Mouse (Mus musculus): ENCODE data around the gene Npy1r. TPM values are rescaled to one million over a fixed set of nuclear protein-coding genes. Genes with fewer than 3 reads are reported as not detected.
A peak's percentile ranks its signal among the peaks of the same experiment; 100 is the strongest.

Gene Npy1r
- polyA plus RNA-seq, 1 experiment from 2014 or later: 9.3 TPM

DNA sequence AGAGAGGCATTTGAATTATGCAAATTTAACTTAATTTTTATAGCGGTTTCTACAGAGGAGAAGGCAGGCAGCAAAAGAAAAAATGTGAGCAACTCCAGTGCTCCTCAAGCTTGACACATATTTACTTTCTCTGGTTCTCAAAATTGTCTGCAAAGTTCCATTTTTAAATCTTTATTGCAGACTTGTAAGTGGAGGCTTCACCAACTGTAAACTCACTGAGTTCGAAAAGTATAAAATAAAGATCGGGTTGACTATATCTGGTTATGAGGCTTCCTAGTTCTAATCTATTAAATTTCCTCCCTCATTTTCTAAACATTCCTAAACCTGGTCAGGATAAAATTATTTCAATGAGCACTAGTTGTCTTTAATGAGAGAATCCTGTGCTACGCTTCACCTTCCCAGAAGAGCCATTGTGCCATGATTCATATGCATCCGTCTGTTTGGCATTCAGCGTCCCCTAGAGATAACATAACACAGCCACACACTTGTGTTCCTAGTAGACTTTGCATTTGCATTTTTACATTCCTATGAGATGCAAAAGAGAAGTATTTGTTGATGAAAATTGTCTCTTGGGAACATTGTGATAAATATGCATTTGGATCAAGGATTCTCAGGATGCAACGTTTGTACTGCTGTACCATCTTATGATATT lies 17.5 kb downstream of the Npy1r start:
- H3K27ac ChIP-seq (ENCODE audit: low read length): no peak overlapping the region
- H3K4me2 ChIP-seq (ENCODE audit: low read length): no peak overlapping the region
- no peak overlapping the region for H3K9ac ChIP-seq (replicated peaks; ENCODE audit: low read depth, low read length)
- H3K4me1 ChIP-seq (replicated peaks; ENCODE audit: control insufficient read depth, insufficient read depth, low read length): no peaks in the 10 kb centered on the region
- no peak for ATAC-seq
- WGBS: 87% methylated on average over 7 of the region's 7 CpGs
- no peak overlapping the region for H3K4me3 ChIP-seq (replicated peaks; ENCODE audit: low read length)
- no peaks in the 10 kb centered on the region for H3K36me3 ChIP-seq (ENCODE audit: control insufficient read depth, insufficient read depth)
- H3K9me3 ChIP-seq (ENCODE audit: control insufficient read depth, low read length): no peaks in the 10 kb centered on the region
- H3K27me3 ChIP-seq (replicated peaks; ENCODE audit: control insufficient read depth, insufficient read depth, low read length): no peaks in the 10 kb centered on the region

DNA sequence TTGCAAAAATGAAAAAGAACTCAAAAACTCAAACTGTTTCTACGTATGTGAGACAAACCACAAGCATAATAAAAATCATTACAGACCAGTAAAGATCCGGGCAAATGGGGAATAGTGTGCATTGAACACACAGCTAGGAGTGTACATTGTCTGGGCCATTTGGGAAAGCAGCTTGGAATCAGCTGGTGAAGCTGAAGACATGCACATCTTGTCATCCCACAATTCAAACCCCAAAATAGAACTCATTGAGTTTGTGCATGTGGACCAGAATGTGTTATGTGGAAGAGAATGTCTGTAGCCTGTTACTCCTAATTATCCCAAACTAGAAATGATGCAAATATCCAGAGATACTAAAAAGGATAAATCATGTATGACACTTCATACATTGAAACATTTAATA lies 25.8 kb downstream of the Npy1r start:
- Histone ChIP-seq H3K9ac (replicated peaks; ENCODE audit: low read depth, low read length) (no peak overlapping the region), H3K36me3 (ENCODE audit: control insufficient read depth, insufficient read depth) (no peaks in the 10 kb centered on the region), H3K4me3 (replicated peaks; ENCODE audit: low read length) (no peak overlapping the region), H3K9me3 (ENCODE audit: control insufficient read depth, low read length) (no peaks in the 10 kb centered on the region), H3K27me3 (replicated peaks; ENCODE audit: control insufficient read depth, insufficient read depth, low read length) (no peaks in the 10 kb centered on the region), H3K27ac (ENCODE audit: low read length) (no peak overlapping the region), H3K4me2 (ENCODE audit: low read length) (no peak overlapping the region), H3K4me1 (replicated peaks; ENCODE audit: control insufficient read depth, insufficient read depth, low read length) (no peaks in the 10 kb centered on the region)
- WGBS: 77% methylated on average over 2 of the region's 2 CpGs
- ATAC-seq: peak; percentile 63; the same call in 1 of the 2 replicates

DNA sequence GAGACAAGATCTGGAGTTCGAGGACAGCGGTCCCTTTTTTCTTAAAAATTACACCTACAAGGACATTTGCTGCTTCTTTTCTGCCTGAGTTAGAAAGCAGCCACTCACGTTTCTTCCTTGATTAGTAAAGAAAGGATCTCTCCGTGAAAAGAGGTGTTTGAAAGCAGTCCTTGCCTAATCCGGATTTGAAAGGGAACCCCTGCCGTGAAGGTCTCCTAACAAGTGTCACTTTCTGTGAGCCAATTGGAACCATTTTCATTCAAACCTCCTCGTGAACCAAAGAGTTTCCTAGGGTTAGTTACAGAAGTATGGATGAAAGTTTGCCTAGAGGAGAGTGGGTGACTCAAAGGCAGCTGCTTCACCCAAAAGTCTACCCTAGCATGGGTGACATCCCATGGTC lies 32.5 kb downstream of the Npy1r start:
- Histone ChIP-seq H3K27me3 (replicated peaks; ENCODE audit: control insufficient read depth, insufficient read depth, low read length) (no peaks in the 10 kb centered on the region), H3K9ac (replicated peaks; ENCODE audit: low read depth, low read length) (no peak overlapping the region), H3K27ac (ENCODE audit: low read length) (no peak overlapping the region), H3K4me1 (replicated peaks; ENCODE audit: control insufficient read depth, insufficient read depth, low read length) (no peaks in the 10 kb centered on the region), H3K36me3 (ENCODE audit: control insufficient read depth, insufficient read depth) (no peaks in the 10 kb centered on the region), H3K9me3 (ENCODE audit: control insufficient read depth, low read length) (no peaks in the 10 kb centered on the region), H3K4me2 (ENCODE audit: low read length) (no peak overlapping the region), H3K4me3 (replicated peaks; ENCODE audit: low read length) (no peak overlapping the region)
- no peak for ATAC-seq
- WGBS: 4% methylated on average over 7 of the region's 7 CpGs

DNA sequence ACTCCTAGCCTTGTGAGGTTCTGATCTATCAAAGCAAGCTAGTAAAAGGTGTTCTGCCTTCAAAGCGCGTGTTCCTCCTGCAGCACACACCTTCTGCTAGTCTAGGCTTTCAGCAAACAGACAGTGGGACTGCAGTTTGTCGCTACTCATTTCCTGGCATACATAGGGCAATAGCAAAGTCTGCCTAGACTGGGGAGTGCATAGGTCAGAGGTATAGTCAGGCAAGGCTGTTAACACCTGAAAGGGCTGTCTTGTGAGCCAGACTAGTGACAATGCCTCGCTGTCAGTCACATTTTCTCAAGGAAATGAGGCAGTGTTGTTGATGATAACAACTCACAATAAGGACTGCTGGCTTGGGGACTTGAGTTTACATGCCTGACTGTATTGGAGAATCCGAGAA lies 35.0 kb downstream of the Npy1r start:
- Histone ChIP-seq H3K36me3 (ENCODE audit: control insufficient read depth, insufficient read depth) (no peaks in the 10 kb centered on the region), H3K27ac (ENCODE audit: low read length) (no peak overlapping the region), H3K9me3 (ENCODE audit: control insufficient read depth, low read length) (no peaks in the 10 kb centered on the region), H3K9ac (replicated peaks; ENCODE audit: low read depth, low read length) (no peak overlapping the region), H3K4me3 (replicated peaks; ENCODE audit: low read length) (no peak overlapping the region), H3K4me1 (replicated peaks; ENCODE audit: control insufficient read depth, insufficient read depth, low read length) (no peaks in the 10 kb centered on the region), H3K27me3 (replicated peaks; ENCODE audit: control insufficient read depth, insufficient read depth, low read length) (no peaks in the 10 kb centered on the region), H3K4me2 (ENCODE audit: low read length) (no peak overlapping the region)
- no peak for ATAC-seq
- whole genome bisulfite sequencing: 52% methylated on average over 5 of the region's 5 CpGs

DNA sequence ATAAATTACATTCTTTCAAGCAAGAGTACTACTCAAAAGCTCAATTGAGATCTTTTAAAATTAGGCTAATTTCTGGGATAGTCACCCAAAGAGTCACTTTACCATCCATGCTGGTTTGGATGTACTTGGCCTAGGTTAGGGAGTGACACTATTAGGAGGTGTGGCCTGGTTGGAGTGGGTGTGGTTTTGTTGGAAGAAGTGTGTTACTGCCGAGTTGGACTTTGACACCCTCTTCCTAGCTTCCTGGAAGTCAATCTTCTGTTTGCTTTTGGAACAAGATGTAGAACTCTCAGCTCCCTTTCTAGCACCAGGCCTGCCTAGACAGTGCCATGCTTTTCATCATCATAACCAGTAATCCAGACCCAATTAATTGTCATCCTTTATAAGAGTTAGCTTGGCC lies 45.4 kb downstream of the Npy1r start:
- Histone ChIP-seq H3K4me1 (replicated peaks; ENCODE audit: control insufficient read depth, insufficient read depth, low read length) (no peaks in the 10 kb centered on the region), H3K9ac (replicated peaks; ENCODE audit: low read depth, low read length) (no peak overlapping the region), H3K27me3 (replicated peaks; ENCODE audit: control insufficient read depth, insufficient read depth, low read length) (no peaks in the 10 kb centered on the region), H3K36me3 (ENCODE audit: control insufficient read depth, insufficient read depth) (no peaks in the 10 kb centered on the region), H3K4me3 (replicated peaks; ENCODE audit: low read length) (no peak overlapping the region), H3K9me3 (ENCODE audit: control insufficient read depth, low read length) (no peaks in the 10 kb centered on the region), H3K4me2 (ENCODE audit: low read length) (no peak overlapping the region), H3K27ac (ENCODE audit: low read length) (no peak overlapping the region)
- 74% methylated on average over 1 of the region's 1 CpGs for WGBS
- ATAC-seq: no peak

DNA sequence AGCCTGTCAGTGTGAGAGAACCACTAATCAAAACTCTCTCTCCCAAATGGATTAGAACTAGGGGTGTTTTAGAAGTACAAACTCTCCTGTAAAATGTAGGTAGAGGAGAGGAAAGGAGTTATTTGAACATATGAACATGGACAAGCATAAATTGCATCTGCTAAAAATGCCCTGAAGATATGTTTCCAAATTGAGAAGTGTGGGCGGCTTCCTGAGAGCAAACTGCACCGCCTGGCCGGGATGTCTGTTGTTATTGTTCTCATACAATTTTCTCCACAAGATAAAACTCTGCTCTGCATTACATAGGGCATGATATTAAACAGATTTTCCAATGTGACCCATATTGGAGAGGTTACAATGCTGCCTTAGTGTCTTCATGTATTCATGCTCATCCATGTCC lies 48.6 kb downstream of the Npy1r start:
- Histone ChIP-seq H3K4me1 (replicated peaks; ENCODE audit: control insufficient read depth, insufficient read depth, low read length) (no peaks in the 10 kb centered on the region), H3K27ac (ENCODE audit: low read length) (no peak overlapping the region), H3K9ac (replicated peaks; ENCODE audit: low read depth, low read length) (no peak overlapping the region), H3K36me3 (ENCODE audit: control insufficient read depth, insufficient read depth) (no peaks in the 10 kb centered on the region), H3K4me2 (ENCODE audit: low read length) (no peak overlapping the region), H3K4me3 (replicated peaks; ENCODE audit: low read length) (no peak overlapping the region), H3K9me3 (ENCODE audit: control insufficient read depth, low read length) (no peaks in the 10 kb centered on the region), H3K27me3 (replicated peaks; ENCODE audit: control insufficient read depth, insufficient read depth, low read length) (no peaks in the 10 kb centered on the region)
- WGBS: 91% methylated on average over 3 of the region's 3 CpGs
- no peak for ATAC-seq

DNA sequence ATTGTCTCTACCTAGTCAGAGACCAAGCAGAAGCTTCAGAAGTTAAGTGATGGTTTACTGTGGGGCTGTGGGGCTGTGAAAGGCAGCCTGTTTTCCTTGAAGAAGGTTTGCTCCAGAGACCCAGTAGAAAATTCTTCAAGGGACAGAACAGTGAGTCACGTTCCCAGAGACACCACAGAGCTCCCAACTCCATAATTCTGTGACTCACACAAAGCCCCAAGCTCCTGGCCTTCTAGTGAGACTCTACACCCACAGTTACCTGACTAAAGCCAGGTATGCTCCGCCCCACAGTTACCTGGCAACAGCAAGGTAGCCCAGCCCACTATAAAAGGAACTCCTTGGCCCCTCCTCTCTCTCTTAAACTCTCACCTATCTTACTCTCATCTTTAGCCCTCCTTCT lies 54.6 kb downstream of the Npy1r start:
- ATAC-seq: no peak
- 74% methylated on average over 2 of the region's 2 CpGs for WGBS
- no peak overlapping the region for H3K27ac ChIP-seq (ENCODE audit: low read length)
- no peaks in the 10 kb centered on the region for H3K4me1 ChIP-seq (replicated peaks; ENCODE audit: control insufficient read depth, insufficient read depth, low read length)
- H3K36me3 ChIP-seq (ENCODE audit: control insufficient read depth, insufficient read depth): no peaks in the 10 kb centered on the region
- H3K9me3 ChIP-seq (ENCODE audit: control insufficient read depth, low read length): no peaks in the 10 kb centered on the region
- no peak overlapping the region for H3K9ac ChIP-seq (replicated peaks; ENCODE audit: low read depth, low read length)
- H3K27me3 ChIP-seq (replicated peaks; ENCODE audit: control insufficient read depth, insufficient read depth, low read length): no peaks in the 10 kb centered on the region
- no peak overlapping the region for H3K4me2 ChIP-seq (ENCODE audit: low read length)
- no peak overlapping the region for H3K4me3 ChIP-seq (replicated peaks; ENCODE audit: low read length)

DNA sequence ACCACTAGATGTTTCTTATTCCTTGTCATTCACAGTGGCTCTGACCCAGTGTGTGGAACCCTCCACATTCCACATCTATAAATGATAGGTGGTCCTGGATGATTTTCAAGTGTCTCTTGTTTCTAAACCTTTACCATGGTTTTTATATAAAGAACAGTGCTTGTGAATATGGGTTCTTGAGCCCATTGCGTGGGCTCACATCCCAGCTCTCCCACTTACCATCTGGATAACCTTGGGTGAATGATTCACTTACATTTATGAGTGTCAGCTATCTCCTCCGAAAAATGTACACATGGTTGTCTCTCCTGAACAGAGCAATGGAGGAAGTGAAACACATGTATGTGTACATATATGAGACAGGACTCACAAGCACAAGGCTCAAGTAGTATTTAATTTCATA lies 59.2 kb downstream of the Npy1r start:
- WGBS: 93% methylated on average over 2 of the region's 2 CpGs
- H3K27ac ChIP-seq (ENCODE audit: low read length): no peak overlapping the region
- H3K9me3 ChIP-seq (ENCODE audit: control insufficient read depth, low read length): no peaks in the 10 kb centered on the region
- H3K9ac ChIP-seq (replicated peaks; ENCODE audit: low read depth, low read length): no peak overlapping the region
- no peak overlapping the region for H3K4me2 ChIP-seq (ENCODE audit: low read length)
- no peak overlapping the region for H3K4me3 ChIP-seq (replicated peaks; ENCODE audit: low read length)
- H3K27me3 ChIP-seq (replicated peaks; ENCODE audit: control insufficient read depth, insufficient read depth, low read length): no peaks in the 10 kb centered on the region
- ATAC-seq: no peak
- no peaks in the 10 kb centered on the region for H3K36me3 ChIP-seq (ENCODE audit: control insufficient read depth, insufficient read depth)
- no peaks in the 10 kb centered on the region for H3K4me1 ChIP-seq (replicated peaks; ENCODE audit: control insufficient read depth, insufficient read depth, low read length)
